Mouse (Mus musculus) cerebellum, adult 11-12 months (tissue): ENCODE results near the gene Tnfrsf18.
A peak's percentile ranks its signal among the peaks of the same experiment; 100 is the strongest.

Experiments used
- DNase-seq: peaks from one replicate; pipeline ENCODE4 v3.0.0; 2022

Gene Tnfrsf18

DNA sequence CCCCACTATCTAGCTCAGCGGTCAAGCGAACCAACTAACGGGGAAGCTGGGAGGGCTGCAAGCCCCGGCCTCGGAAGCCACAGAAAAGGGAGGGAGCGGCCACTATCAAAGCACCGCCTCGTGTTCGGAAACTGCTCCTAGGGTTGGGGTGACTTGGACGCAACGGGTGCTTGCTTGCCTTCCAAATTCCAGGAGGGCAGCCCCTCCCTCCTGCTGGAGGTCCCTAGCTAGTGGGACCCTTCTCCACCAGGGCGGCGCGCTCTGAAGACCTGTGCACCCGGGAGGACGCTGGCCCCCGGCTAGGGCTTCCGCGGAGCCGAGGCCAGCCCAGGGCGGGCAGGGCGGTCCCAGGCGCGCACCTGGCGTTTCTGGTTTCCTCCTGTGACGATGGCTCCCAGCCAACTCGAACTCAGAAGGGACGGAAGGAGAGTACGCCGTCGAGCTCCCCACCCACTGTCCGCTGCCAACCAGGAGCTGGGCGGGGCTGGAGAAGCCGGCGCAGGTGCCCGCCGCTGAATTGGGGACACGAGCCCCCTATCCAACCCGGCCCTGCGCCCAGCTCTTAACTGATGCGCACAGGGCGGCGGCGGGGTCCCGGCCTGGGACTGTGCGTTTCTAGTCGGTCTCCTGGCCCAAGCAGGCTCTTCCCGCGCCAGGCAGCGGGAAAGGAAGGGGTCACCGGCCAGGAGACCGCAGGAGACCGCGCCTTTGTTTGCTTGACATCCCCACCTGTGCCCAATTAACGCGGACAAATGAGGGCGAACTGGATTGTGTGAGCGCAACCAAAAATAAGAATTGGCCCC, 51.7 kb downstream of the Tnfrsf18 start:
- peak; percentile 50 for DNase-seq
